Comparison of ENCODE assay signal across 7 mouse cellular contexts in the genomic region with DNA sequence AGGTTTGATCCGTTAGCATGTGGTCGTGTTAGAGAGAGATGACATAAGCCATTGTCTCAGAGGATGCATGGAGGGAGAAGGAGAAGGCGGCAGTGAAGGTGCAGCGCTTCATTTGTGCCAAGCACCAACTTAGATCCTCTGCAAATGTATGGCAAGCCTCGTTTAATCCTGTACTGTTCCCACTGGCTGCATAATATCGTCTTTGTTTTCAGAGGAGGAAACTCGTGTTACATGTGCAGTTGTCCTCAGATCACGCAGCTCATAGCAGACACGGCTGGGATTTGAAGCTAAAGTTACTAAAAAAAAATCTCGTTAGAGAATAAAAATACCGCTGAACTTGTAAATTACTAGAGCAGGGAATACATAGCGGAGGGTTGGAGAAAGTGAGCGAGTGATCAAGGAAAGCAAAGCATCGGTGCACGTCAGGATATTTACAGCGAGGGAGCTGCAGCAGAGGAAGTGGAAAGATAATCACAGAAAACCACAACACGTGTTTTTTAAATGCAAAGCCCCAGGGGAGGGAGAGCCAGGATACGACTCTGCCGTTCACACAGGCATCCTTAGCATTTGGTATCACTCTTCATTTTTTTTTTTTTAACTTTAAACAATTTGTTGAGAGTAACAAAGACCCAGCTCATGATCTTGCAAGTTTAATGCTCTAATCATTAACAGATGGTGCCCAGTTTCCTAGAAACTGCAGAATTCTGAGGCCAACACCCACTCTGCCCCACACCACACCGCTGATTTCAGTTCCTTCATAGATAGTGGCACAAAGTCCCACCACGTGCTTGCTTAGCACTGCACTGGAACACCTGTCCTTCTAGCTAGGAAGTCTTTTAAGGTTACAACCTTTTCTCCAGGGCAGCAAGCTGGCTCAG. TPM values are rescaled to one million over a fixed set of nuclear protein-coding genes. Genes with fewer than 3 reads are reported as not detected.
DNase-seq lines count a peak whose midpoint lies in the region; ATAC-seq lines count a peak whose summit lies in the region.

No protein-coding gene starts in this region.

- no peak overlapping the region for H3K27ac ChIP-seq in forebrain, embryonic 15.5 days (replicated peaks)
- H3K27ac ChIP-seq in kidney, embryonic 14.5 days (ENCODE audit: low read depth, low read length) = no peak overlapping the region

- 29% methylated on average over 21 of the region's 21 CpGs for WGBS in forebrain, embryonic 15.5 days
- WGBS in kidney, embryonic 14.5 days = 27% methylated on average over 21 of the region's 21 CpGs

- peaks cover 7% of the 10 kb centered on the region for H3K4me1 ChIP-seq in forebrain, embryonic 15.5 days
- H3K4me1 ChIP-seq in kidney, embryonic 14.5 days (ENCODE audit: control insufficient read depth, insufficient read depth, low read length) = 0 out of 2 replicates have a peak, but pooled peaks cover 7% of the 10 kb centered on the region

- peak overlapping the region; percentile 9 for H3K4me3 ChIP-seq in forebrain, embryonic 15.5 days
- no peak overlapping the region for H3K4me3 ChIP-seq in kidney, embryonic 14.5 days (ENCODE audit: low read length)

- no peaks in the 10 kb centered on the region for H3K36me3 ChIP-seq in forebrain, embryonic 15.5 days
- no peaks in the 10 kb centered on the region for H3K36me3 ChIP-seq in kidney, embryonic 14.5 days (ENCODE audit: control insufficient read depth, insufficient read depth, low read length)

- H3K9ac ChIP-seq in forebrain, embryonic 15.5 days (replicated peaks) = 0 out of 2 replicates have a peak overlapping the region, but pooled peaks have one; percentile 1
- peak overlapping the region; percentile 31; the same call in 1 of the 2 replicates for H3K9ac ChIP-seq in kidney, embryonic 14.5 days (ENCODE audit: low read depth, low read length)

- H3K4me2 ChIP-seq in forebrain, embryonic 15.5 days (replicated peaks) = peak overlapping the region; percentile 24
- peak overlapping the region; percentile 23; the same call in 1 of the 2 replicates for H3K4me2 ChIP-seq in kidney, embryonic 14.5 days (replicated peaks; ENCODE audit: low read depth, low read length)

- DNase-seq in CD4-positive, CD25-positive, alpha-beta regulatory T cell, adult 2 months (ENCODE audit: low read depth, low spot score) = peak; percentile 54
- DNase-seq in NIH3T3 (ENCODE audit: low read depth) = peak; percentile 48
- DNase-seq in thymus, postnatal 0 days (ENCODE audit: low spot score) = peak; percentile 66
- no peak for DNase-seq in testis, postnatal 14 days (ENCODE audit: low spot score)

- ATAC-seq in forebrain, embryonic 15.5 days (replicated peaks) = 0 out of 2 replicates have a peak, but pooled peaks have one; percentile 38
- peak; percentile 45 for ATAC-seq in kidney, embryonic 14.5 days (ENCODE audit: low FRiP score, low TSS enrichment)
- peak; percentile 90 for ATAC-seq in megakaryocyte-erythroid progenitor cell, adult 5-6 weeks (replicated peaks; ENCODE audit: low FRiP score, low TSS enrichment, poor library complexity, severe bottlenecking)

- no peaks in the 10 kb centered on the region for H3K27me3 ChIP-seq in forebrain, embryonic 15.5 days
- H3K27me3 ChIP-seq in kidney, embryonic 14.5 days (ENCODE audit: control insufficient read depth, insufficient read depth, low read length) = no peaks in the 10 kb centered on the region

- no peaks in the 10 kb centered on the region for H3K9me3 ChIP-seq in forebrain, embryonic 15.5 days
- H3K9me3 ChIP-seq in kidney, embryonic 14.5 days (ENCODE audit: control insufficient read depth, low read length) = no peaks in the 10 kb centered on the region

RNA-seq across cellular contexts. Expression of gene Nup160, which starts 9.4 kb away (rescaled TPM):
- 27.8 and 31.1 TPM in 2 replicates for polyA plus RNA-seq in forebrain, embryonic 15.5 days (2015; fragmentation: Nextera tagmentation; extraction: Ambion mirVana)
- 34.8 and 68.0 TPM in 2 replicates for polyA plus RNA-seq in kidney, embryonic 14.5 days (2014; fragmentation: Nextera tagmentation; extraction: Ambion mirVana)
- 80.6 and 105 TPM in 2 replicates for total RNA-seq in megakaryocyte-erythroid progenitor cell, adult 5-6 weeks (2014; fragmentation: Nextera tagmentation)
- 50.0 and 57.4 TPM in 2 replicates for total RNA-seq in megakaryocyte-erythroid progenitor cell, adult 5-6 weeks (2017)
- 31.2 and 31.8 TPM in 2 replicates for polyA plus RNA-seq in thymus, postnatal 0 days (2015; fragmentation: Nextera tagmentation; extraction: Ambion mirVana)

Comparison
In these comparisons a context has a peak if more than half of its experiments do, and no peak if none do; other contexts are left out.
1. ATAC-seq: peak in every context shown above with its lines; median percentile 90 in megakaryocyte-erythroid progenitor cell, adult 5-6 weeks; 45 in kidney, embryonic 14.5 days; 38 in forebrain, embryonic 15.5 days.